Mouse (Mus musculus): ENCODE data around the gene Gadl1.

- TF ChIP-seq CTCF (IDR thresholded peaks at IDR 0.05 in 2 of 3, conservative IDR thresholded peaks at IDR 0.05 in 1 of 3; ENCODE audit: control insufficient read depth in 1 of 3, insufficient read depth in 1 of 3, low read depth in 2 of 3, low read length in 3 of 3, poor library complexity in 1 of 3, severe bottlenecking in 1 of 3) (no peak), BHLHE40 (IDR thresholded peaks at IDR 0.05; ENCODE audit: borderline replicate concordance, low read depth, low read length) (no peak)
Observed at GRCm38 (mm10) chr9:116016221-116016620, 107.0 kb downstream of the Gadl1 start.
